In genomic region chr8:47849842-47850241, GRCm38 (mm10) we compare ENCODE assay signal across 13 mouse cellular contexts. TPM values are rescaled to one million over a fixed set of nuclear protein-coding genes. Genes with fewer than 3 reads are reported as not detected.
DNase-seq lines count a peak whose midpoint lies in the region; ATAC-seq and TF ChIP-seq lines count a peak whose summit lies in the region.
"Had no signal": no experiment of that assay in that cellular context is flagged by ENCODE, and none has a peak within 500 bp of the region (broad histone marks: within the 10 kb centered on the region; RNA-seq: fewer than 3 reads in every experiment).

No protein-coding gene starts in this region.

- no peak overlapping the region for H3K4me2 ChIP-seq in lung, postnatal 0 days (replicated peaks; ENCODE audit: low read depth, low read length)
- no peak overlapping the region for H3K4me2 ChIP-seq in hindbrain, embryonic 11.5 days (replicated peaks; ENCODE audit: low read depth, low read length)
- H3K4me2 ChIP-seq in forebrain, embryonic 16.5 days (ENCODE audit: low read length): no peak overlapping the region

- no peaks in the 10 kb centered on the region for H3K79me2 ChIP-seq in heart, adult 2 months (replicated peaks; ENCODE audit: control insufficient read depth, insufficient read depth, low read length)

- no peaks in the 10 kb centered on the region for H3K9me3 ChIP-seq in lung, postnatal 0 days (ENCODE audit: low read length)
- H3K9me3 ChIP-seq in hindbrain, embryonic 11.5 days (ENCODE audit: control insufficient read depth, low read length): no peaks in the 10 kb centered on the region
- no peaks in the 10 kb centered on the region for H3K9me3 ChIP-seq in forebrain, embryonic 16.5 days (ENCODE audit: control insufficient read depth, low read length)
- H3K9me3 ChIP-seq: hindbrain, embryonic 10.5 days had no signal

- WGBS in heart, adult 2 months: 62% methylated on average over 8 of the region's 8 CpGs
- WGBS in lung, postnatal 0 days: 78% methylated on average over 8 of the region's 8 CpGs
- WGBS in hindbrain, embryonic 11.5 days: 87% methylated on average over 8 of the region's 8 CpGs
- WGBS in forebrain, embryonic 16.5 days: 86% methylated on average over 8 of the region's 8 CpGs

- H3K4me1 ChIP-seq in heart, adult 2 months (ENCODE audit: control insufficient read depth, insufficient read depth, low read length): peaks cover 8% of the 10 kb centered on the region
- no peaks in the 10 kb centered on the region for H3K4me1 ChIP-seq in lung, postnatal 0 days (ENCODE audit: insufficient read depth, low read depth, low read length)
- no peaks in the 10 kb centered on the region; the same call in 1 of the 2 replicates for H3K4me1 ChIP-seq in testis, adult 2 months (ENCODE audit: control insufficient read depth, insufficient read depth, low read length)
- H3K4me1 ChIP-seq in hindbrain, embryonic 11.5 days (replicated peaks; ENCODE audit: control insufficient read depth, insufficient read depth, low read length): no peaks in the 10 kb centered on the region
- no peaks in the 10 kb centered on the region for H3K4me1 ChIP-seq in forebrain, embryonic 16.5 days (replicated peaks; ENCODE audit: control insufficient read depth, insufficient read depth, low read length)

- H3K36me3 ChIP-seq in heart, adult 2 months (ENCODE audit: control insufficient read depth, insufficient read depth, low read length): peaks cover 4% of the 10 kb centered on the region; the same call in 1 of the 2 replicates
- H3K36me3 ChIP-seq in lung, postnatal 0 days (ENCODE audit: insufficient read depth, low read length): peaks cover 34% of the 10 kb centered on the region
- no peaks in the 10 kb centered on the region; the same call in 1 of the 2 replicates for H3K36me3 ChIP-seq in testis, adult 2 months (ENCODE audit: control insufficient read depth, insufficient read depth, low read length)
- H3K36me3 ChIP-seq in hindbrain, embryonic 11.5 days (ENCODE audit: control insufficient read depth, insufficient read depth, low read length): no peaks in the 10 kb centered on the region
- no peaks in the 10 kb centered on the region for H3K36me3 ChIP-seq in forebrain, embryonic 16.5 days (ENCODE audit: control insufficient read depth, insufficient read depth)

- no peak overlapping the region for H3K4me3 ChIP-seq in heart, adult 2 months
- H3K4me3 ChIP-seq in lung, postnatal 0 days (ENCODE audit: low read depth, low read length): no peak overlapping the region
- H3K4me3 ChIP-seq in testis, adult 2 months (ENCODE audit: control insufficient read depth, low read depth, low read length): no peak overlapping the region
- H3K4me3 ChIP-seq in hindbrain, embryonic 11.5 days (ENCODE audit: low read depth, low read length): no peak overlapping the region
- no peak overlapping the region for H3K4me3 ChIP-seq in forebrain, embryonic 16.5 days (replicated peaks; ENCODE audit: low read length)
- H3K4me3 ChIP-seq: hindbrain, embryonic 10.5 days had no signal

- no peak overlapping the region for H3K27ac ChIP-seq in heart, adult 2 months
- H3K27ac ChIP-seq in lung, postnatal 0 days (ENCODE audit: low read length): no peak overlapping the region
- H3K27ac ChIP-seq in testis, adult 2 months (ENCODE audit: control insufficient read depth, insufficient read depth, low read depth, low read length): no peak overlapping the region
- H3K27ac ChIP-seq in hindbrain, embryonic 11.5 days (ENCODE audit: low read depth, low read length): no peak overlapping the region
- H3K27ac ChIP-seq in forebrain, embryonic 16.5 days (ENCODE audit: low read length): no peak overlapping the region
- H3K27ac ChIP-seq: hindbrain, embryonic 10.5 days had no signal

- DNase-seq in heart, adult 2 months: no peak
- DNase-seq in heart, adult 9 months (ENCODE audit: low spot score in 2 of 2): no peak
- no peak for DNase-seq in lung, postnatal 0 days (ENCODE audit: low spot score)
- DNase-seq in lung, postnatal 4 days: no peak
- peak; percentile 32 for DNase-seq in NIH3T3 (ENCODE audit: low read depth)
- no peak for DNase-seq in hindbrain, embryonic 11.5 days (ENCODE audit: low spot score)

- no peak overlapping the region for H3K9ac ChIP-seq in heart, adult 2 months (ENCODE audit: low read depth, low read length)
- H3K9ac ChIP-seq in lung, postnatal 0 days (replicated peaks; ENCODE audit: low read depth): no peak overlapping the region
- no peak overlapping the region for H3K9ac ChIP-seq in hindbrain, embryonic 11.5 days (ENCODE audit: low read depth, low read length)
- H3K9ac ChIP-seq in forebrain, embryonic 16.5 days (replicated peaks; ENCODE audit: low read depth, low read length): no peak overlapping the region

- TF ChIP-seq CTCF in heart, adult 2 months (IDR thresholded peaks at IDR 0.05): peak; percentile 69
- peak; percentile 58 for TF ChIP-seq CTCF in lung, postnatal 0 days (IDR thresholded peaks at IDR 0.05)
- TF ChIP-seq CTCF in testis, adult 2 months (IDR thresholded peaks at IDR 0.05; ENCODE audit: control insufficient read depth, insufficient read depth, insufficient replicate concordance, low read depth, low read length): peak; percentile 52; the same call in 1 of the 2 replicates

- no peak for TF ChIP-seq POLR2A in heart, adult 2 months (IDR thresholded peaks at IDR 0.05; ENCODE audit: insufficient read depth, low read depth, low read length)
- no peak for TF ChIP-seq POLR2A in testis, adult 2 months (IDR thresholded peaks at IDR 0.05; ENCODE audit: control insufficient read depth, low read depth, low read length)

- no peak for TF ChIP-seq EP300 in heart, adult 2 months (IDR thresholded peaks at IDR 0.05; ENCODE audit: insufficient read depth, low read depth, low read length)
- no peak for TF ChIP-seq EP300 in lung, postnatal 0 days (IDR thresholded peaks at IDR 0.05)

- no peaks in the 10 kb centered on the region for H3K27me3 ChIP-seq in heart, adult 2 months (ENCODE audit: control insufficient read depth, insufficient read depth, low read length)
- H3K27me3 ChIP-seq in lung, postnatal 0 days (replicated peaks; ENCODE audit: insufficient read depth, low read length): no peaks in the 10 kb centered on the region
- no peaks in the 10 kb centered on the region for H3K27me3 ChIP-seq in testis, adult 2 months (ENCODE audit: control insufficient read depth, insufficient read depth, low read length)
- no peaks in the 10 kb centered on the region for H3K27me3 ChIP-seq in hindbrain, embryonic 11.5 days (ENCODE audit: control insufficient read depth, insufficient read depth, low read length)
- H3K27me3 ChIP-seq in forebrain, embryonic 16.5 days (replicated peaks; ENCODE audit: control insufficient read depth, insufficient read depth, low read length): no peaks in the 10 kb centered on the region

- no peak for ATAC-seq in lung, postnatal 0 days
- no peak for ATAC-seq in hindbrain, embryonic 11.5 days (ENCODE audit: low FRiP score)
- ATAC-seq in forebrain, embryonic 16.5 days: no peak
- ATAC-seq: midbrain, embryonic 16.5 days had no signal

- intact Hi-C loops in heart, adult 2 months (cut with DNase I): no loop called here

RNA-seq across cellular contexts. Expression of gene Cldn22, which starts 25.6 kb away (rescaled TPM):
- not detected for total RNA-seq in heart, adult 2 months (2021)
- polyA plus RNA-seq in heart, adult 2 months (2012; rRNA removed): 0.35 and 1.2 TPM in 2 replicates
- polyA plus RNA-seq in lung, postnatal 0 days (2015; fragmentation: Nextera tagmentation; extraction: Ambion mirVana): not detected in 2 replicates
- polyA plus RNA-seq in testis, adult 2 months (2012; rRNA removed): 0.16 and 0.35 TPM in 2 replicates
- not detected in 2 replicates for polyA plus RNA-seq in hindbrain, embryonic 11.5 days (2014; fragmentation: Nextera tagmentation; extraction: Ambion mirVana)
- polyA plus RNA-seq in forebrain, embryonic 16.5 days (2015; fragmentation: Nextera tagmentation; extraction: Ambion mirVana): not detected in 2 replicates
- total RNA-seq: granulocyte monocyte progenitor cell, adult 5-6 weeks had no signal
- polyA plus RNA-seq: hindbrain, embryonic 10.5 days; midbrain, embryonic 16.5 days had no signal

RNA-seq across cellular contexts. Expression of gene Cldn24, which starts 27.9 kb away (rescaled TPM):
- not detected for total RNA-seq in heart, adult 2 months (2021)
- polyA plus RNA-seq in heart, adult 2 months (2012; rRNA removed): not detected in 2 replicates
- polyA plus RNA-seq in lung, postnatal 0 days (2015; fragmentation: Nextera tagmentation; extraction: Ambion mirVana): not detected in 2 replicates
- polyA plus RNA-seq in testis, adult 2 months (2012; rRNA removed): 0.52 and 0.59 TPM in 2 replicates
- polyA plus RNA-seq in hindbrain, embryonic 11.5 days (2014; fragmentation: Nextera tagmentation; extraction: Ambion mirVana): 0.39 TPM in 1 of 2 replicates, not detected in the other
- not detected in 2 replicates for polyA plus RNA-seq in forebrain, embryonic 16.5 days (2015; fragmentation: Nextera tagmentation; extraction: Ambion mirVana)
- total RNA-seq: granulocyte monocyte progenitor cell, adult 5-6 weeks had no signal
- polyA plus RNA-seq: cortical plate, adult 2 months; hindbrain, embryonic 10.5 days; limb, embryonic 14.5 days; midbrain, embryonic 16.5 days had no signal
